Mouse (Mus musculus) cerebellum, adult 2 months (tissue): ENCODE data around the gene Bik. TPM values are rescaled to one million over a fixed set of nuclear protein-coding genes. Genes with fewer than 3 reads are reported as not detected.
A peak's percentile ranks its signal among the peaks of the same experiment; 100 is the strongest.

Experiments
- DNase-seq, 2 experiments: peaks; one replicate each; pipeline ENCODE4 v3.0.0; 2021
- H3K27ac ChIP-seq: fragments of 200-500 bp; 2 replicates; pipeline ENCODE4 v1.5.1; 2012; ENCODE audit warnings: low read length, control low read depth, inconsistent platforms; ENCODE audit not compliant: insufficient read depth
- H3K27me3 ChIP-seq: fragments of 200-500 bp; 2 replicates; pipeline ENCODE4 v1.6.1; 2012; ENCODE audit warnings: inconsistent platforms, mild to moderate bottlenecking, low read length, moderate library complexity; ENCODE audit not compliant: control insufficient read depth, insufficient read depth
- H3K4me1 ChIP-seq: fragments of 200-500 bp; 2 replicates; pipeline ENCODE4 v1.6.1; 2011; ENCODE audit warnings: low read length; ENCODE audit not compliant: control insufficient read depth, insufficient read depth
- H3K4me3 ChIP-seq: fragments of 200-500 bp; replicated peaks from 2 replicates; pipeline ENCODE3; 2011; ENCODE audit warnings: mild to moderate bottlenecking, low read depth, low read length, control low read depth; ENCODE audit not compliant: insufficient read depth
- CTCF ChIP-seq: fragments of 200-500 bp; IDR thresholded peaks from 2 replicates; pipeline ENCODE4 v1.5.1; 2011; ENCODE audit warnings: low read depth, mild to moderate bottlenecking, control low read depth, low read length, moderate library complexity, borderline replicate concordance; ENCODE audit not compliant: insufficient read depth
- POLR2A ChIP-seq: fragments of 200-500 bp; IDR thresholded peaks from 2 replicates; pipeline ENCODE4 v1.6.1; 2011; ENCODE audit warnings: low read length, control low read depth, borderline replicate concordance; ENCODE audit not compliant: insufficient read depth
- WGBS: fragments of 180-500 bp; shearing (Covaris S2); methylation state at CpG from one replicate; pipeline ENCODE4 v1.1.7; 2018; 5-methylcytosine and 5-hydroxymethylcytosine counted together
- polyA plus RNA-seq: library from polyadenylated mRNA; depleted of rRNA; stranded (reverse); fragments of >200 nt; gene quantifications from 2 replicates; pipeline ENCODE4 v1.2.3, GENCODE M21; 2012; rRNA removed

The Bik gene
- polyA plus RNA-seq: 0.31 and 0.84 TPM in 2 replicates

DNA sequence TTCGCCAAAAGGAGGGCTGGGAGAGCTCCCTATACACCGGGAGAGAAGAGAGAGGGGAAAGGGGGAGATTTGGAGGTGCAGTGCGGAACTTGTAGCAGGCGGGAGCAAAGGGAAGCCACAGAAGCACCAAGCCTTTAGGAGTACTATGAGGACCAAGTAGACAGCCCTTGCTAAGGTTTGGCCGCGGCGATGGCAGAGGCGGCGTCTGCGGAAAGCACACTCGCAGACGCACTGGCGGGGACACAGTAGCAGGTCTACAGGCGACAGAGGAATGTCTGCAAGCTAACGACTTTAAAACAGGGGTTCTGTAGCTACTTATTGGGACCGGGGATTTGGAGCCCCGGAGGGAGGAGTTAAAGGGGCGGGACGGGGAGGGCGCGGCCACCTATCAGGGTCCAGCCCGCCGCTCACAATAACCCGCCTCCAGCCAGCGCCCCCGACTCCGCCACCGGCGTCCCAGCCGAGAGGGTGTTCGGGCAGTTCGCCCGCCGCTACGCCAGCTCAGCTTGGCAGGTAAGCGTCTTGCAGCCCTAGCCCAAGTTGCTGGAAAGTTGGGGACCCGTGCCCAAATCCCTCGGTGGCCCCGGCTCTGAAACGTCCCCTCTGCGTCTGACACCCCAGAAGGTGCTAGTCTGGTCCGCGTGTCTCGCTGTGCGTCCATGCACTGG, at the start of gene Bik:
Gene Bik, plus strand, starts transcription at position 439 of the 668 bp plus-strand sequence.
- Histone ChIP-seq H3K4me1 (no peaks in the 10 kb centered on the region), H3K27ac (no peak within 1 kb of the TSS), H3K27me3 (peaks cover 2% of the 10 kb centered on the region; the same call in 1 of the 2 replicates), H3K4me3 (peak within 1 kb of the TSS; percentile 44)
- 1% methylated on average over 41 of the region's 45 CpGs for WGBS
- TF ChIP-seq POLR2A (no peak), CTCF (no peak)
- DNase-seq: peak in 1 of 2 experiments; percentile 27

DNA sequence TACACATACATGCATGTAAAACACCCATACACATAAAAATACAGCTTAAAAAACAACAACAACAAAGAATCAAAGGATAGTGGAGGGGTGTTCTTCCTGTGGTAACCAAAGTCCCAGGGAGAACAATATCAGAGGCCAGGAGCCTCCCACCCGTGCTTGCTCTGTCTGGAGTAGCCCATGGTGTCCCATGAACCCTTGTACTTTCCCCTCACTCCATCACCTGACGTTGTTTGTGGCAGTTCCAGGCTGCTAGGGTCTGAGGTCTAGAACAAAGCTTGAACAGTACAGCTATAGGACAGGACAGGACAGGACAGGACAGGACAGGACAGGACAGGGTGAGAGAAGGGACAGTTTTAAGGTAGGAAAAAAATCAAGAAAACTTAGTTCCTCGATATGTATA, 48.6 kb upstream of the Bik start:
- H3K27me3 ChIP-seq: no peaks in the 10 kb centered on the region

DNA sequence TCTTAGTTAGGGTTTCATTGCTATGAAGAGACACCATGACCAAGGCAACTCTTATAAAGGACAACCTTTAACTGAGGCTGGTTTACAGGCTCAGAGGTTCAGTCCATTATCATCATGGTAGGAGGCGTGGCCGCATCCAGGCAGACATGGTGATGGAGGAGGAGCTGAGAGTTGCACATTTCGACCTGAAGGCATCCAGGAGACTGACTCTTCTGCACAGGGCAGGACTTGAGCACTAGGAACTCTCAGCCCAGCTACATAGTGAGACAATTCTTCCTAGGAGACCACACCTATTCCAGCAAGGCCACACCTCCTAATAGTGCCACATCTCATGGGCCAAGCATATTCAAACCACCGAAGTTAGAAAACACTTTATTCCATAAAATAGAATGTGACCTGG, 46.8 kb upstream of the Bik start:
- H3K4me3 ChIP-seq: no peak overlapping the region
- H3K27ac ChIP-seq: no peak overlapping the region
- 86% methylated on average over 4 of the region's 4 CpGs for WGBS
- no peak for DNase-seq
- TF ChIP-seq POLR2A: no peak
- no peak for TF ChIP-seq CTCF
- no peaks in the 10 kb centered on the region for H3K4me1 ChIP-seq
- H3K27me3 ChIP-seq: no peaks in the 10 kb centered on the region

More for the DNA sequence above, 48.6 kb upstream of the Bik start:
- TF ChIP-seq CTCF: no peak
- TF ChIP-seq POLR2A: no peak
- no peak overlapping the region for H3K27ac ChIP-seq
- H3K4me3 ChIP-seq: no peak overlapping the region
- WGBS: 77% methylated on average over 3 of the region's 3 CpGs
- no peaks in the 10 kb centered on the region for H3K4me1 ChIP-seq
- no peak for DNase-seq

DNA sequence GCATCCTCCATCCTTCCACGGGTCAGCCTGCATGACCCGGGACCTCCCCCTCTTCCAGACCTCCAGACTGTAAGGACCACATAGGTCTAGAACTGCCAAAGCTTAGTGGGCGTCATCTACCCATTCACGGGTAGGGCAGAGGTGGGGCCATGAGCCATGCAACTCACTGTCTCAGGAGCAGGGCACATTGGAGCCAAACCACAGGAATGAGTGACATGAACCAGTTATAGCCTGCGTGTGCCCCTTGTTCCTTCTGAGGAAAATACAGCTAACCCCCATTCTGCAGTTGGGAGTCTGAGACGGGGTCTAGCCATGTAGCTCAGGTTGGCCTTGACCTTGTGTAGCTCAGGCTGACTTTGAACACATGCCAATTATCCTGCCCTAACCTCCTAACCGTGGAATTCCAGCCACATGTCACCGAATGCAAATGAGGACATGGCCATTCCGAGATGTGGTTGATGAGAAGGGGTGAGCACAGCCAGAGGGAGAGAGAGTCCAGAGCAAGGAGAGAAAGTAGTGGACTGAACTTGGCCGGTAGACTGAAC, 45.4 kb upstream of the Bik start:
- no peak overlapping the region for H3K27ac ChIP-seq
- DNase-seq: no peak
- no peaks in the 10 kb centered on the region for H3K27me3 ChIP-seq
- no peaks in the 10 kb centered on the region for H3K4me1 ChIP-seq
- no peak for TF ChIP-seq CTCF
- no peak for TF ChIP-seq POLR2A
- H3K4me3 ChIP-seq: no peak overlapping the region
- WGBS: 64% methylated on average over 10 of the region's 10 CpGs

DNA sequence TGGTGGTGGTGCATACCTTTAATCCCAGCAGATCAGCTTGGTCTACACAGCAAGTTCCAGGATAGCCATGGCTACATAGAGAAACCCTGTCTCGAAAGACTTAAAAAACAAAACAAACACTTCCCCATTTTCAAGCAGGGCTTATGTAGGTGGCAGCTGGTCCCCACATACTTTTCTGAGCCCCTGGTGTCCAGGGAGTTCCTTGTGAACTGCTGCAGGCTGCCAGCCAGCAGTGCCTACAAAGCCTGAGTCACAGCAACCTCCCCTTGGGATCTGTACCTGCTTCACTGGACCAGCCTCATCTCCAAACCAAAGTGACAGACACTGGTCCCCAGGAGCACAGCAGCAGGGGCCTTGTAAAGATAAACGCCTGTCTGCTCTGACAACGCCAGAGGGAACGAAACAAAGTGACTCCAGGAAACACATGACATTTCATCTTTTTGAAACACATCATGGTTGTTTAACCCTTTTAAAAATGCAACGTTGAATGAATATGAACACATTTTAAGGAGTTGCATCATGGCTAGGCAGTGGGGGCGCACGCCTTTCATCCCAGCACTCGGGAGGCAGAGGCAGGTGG, 43.9 kb upstream of the Bik start:
- 62% methylated on average over 8 of the region's 8 CpGs for WGBS
- no peak for TF ChIP-seq POLR2A
- no peak for TF ChIP-seq CTCF

DNA sequence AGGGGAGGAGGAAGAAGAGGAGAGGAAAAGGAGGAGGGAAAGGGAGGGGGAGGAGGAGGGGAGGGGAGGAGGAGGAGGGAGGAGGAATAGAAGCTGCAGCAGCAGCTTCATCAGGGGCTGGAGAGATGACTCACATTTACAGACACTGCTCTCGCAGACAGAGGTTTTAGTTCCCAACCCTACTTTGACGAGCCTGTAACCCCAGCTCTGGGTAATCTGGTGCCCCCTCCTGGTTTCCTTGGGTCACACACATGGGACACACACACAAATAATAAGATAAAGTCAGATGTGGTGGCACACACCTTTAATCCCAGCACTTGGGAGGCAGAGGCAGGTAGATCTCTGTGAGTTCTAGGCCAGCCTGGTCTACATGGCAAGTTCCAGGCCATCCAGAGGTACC, 43.2 kb upstream of the Bik start:
- DNase-seq: no peak
- Histone ChIP-seq H3K27ac (no peak overlapping the region), H3K4me1 (no peaks in the 10 kb centered on the region), H3K4me3 (no peak overlapping the region), H3K27me3 (no peaks in the 10 kb centered on the region)
- TF ChIP-seq POLR2A (no peak), CTCF (no peak; the same call in 1 of the 2 replicates)
- 57% methylated on average over 2 of the region's 2 CpGs for WGBS

More for the DNA sequence above, 43.9 kb upstream of the Bik start:
- no peak for DNase-seq
- Histone ChIP-seq H3K4me1 (no peaks in the 10 kb centered on the region), H3K27me3 (no peaks in the 10 kb centered on the region), H3K27ac (no peak overlapping the region), H3K4me3 (no peak overlapping the region)

DNA sequence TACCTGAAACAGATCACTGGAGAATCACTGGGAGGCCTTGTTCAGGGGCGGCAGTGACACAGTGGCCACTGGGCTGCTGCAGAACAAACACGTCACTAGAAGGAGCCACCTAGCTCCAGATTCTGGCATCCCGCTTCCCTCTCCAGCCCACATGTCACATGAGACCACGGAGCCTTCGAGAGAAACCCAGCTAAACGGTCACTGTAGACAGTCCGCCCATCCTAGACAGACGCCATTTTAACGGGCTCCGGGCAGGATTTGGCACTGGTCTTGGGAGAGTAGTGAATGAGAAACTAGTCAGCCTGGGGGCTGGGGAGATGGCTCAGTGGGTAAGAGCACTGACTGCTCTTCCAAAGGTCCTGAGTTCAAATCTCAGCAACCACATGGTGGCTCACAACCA, 42.4 kb upstream of the Bik start:
- DNase-seq: no peak
- WGBS: 88% methylated on average over 10 of the region's 10 CpGs
- Histone ChIP-seq H3K27ac (no peak overlapping the region), H3K4me1 (no peaks in the 10 kb centered on the region), H3K4me3 (no peak overlapping the region), H3K27me3 (no peaks in the 10 kb centered on the region)
- no peak for TF ChIP-seq POLR2A
- no peak for TF ChIP-seq CTCF
